Mouse (Mus musculus) spleen, postnatal 10 days (tissue): ENCODE results near the gene Gm49345.
"Not testable (repeated sequence)": the region's sequence is repeated elsewhere in the genome, so short reads cannot be mapped to it uniquely, and the experiment has no call there.

ENCODE experiments used
- DNase-seq, 2 experiments: peaks; one replicate each; pipeline ENCODE4 v3.0.0; 2021 to 2022; ENCODE audit warnings: low spot score in 2 of 2

The Gm49345 gene

GRCm38 (mm10) chr13:67637294-67638007 lies at the start of gene Gm49345, which contains the start of gene Zfp729a:
TSS of gene Gm49345 (minus strand) at chr13:67637769.
TSS of gene Zfp729a (minus strand) at chr13:67637791.
- DNase-seq = peak; percentile 54 to 85

GRCm38 (mm10) chr13:67686971-67687370 lies 49.4 kb upstream of the Gm49345 start, which contains the start of gene Zfp738:
TSS of gene Zfp738 (minus strand) at chr13:67687071.
- no peak for DNase-seq

GRCm38 (mm10) chr13:67683841-67684240 lies 46.3 kb upstream of the Gm49345 start:
- DNase-seq = not testable (repeated sequence)

- peak; percentile 57 to 82 for DNase-seq
Observed at GRCm38 (mm10) chr13:67682959-67683735, 45.6 kb upstream of the Gm49345 start.

- DNase-seq = no peak
Observed at GRCm38 (mm10) chr13:67674902-67675301, 37.3 kb upstream of the Gm49345 start.

- DNase-seq = no peak
Observed at GRCm38 (mm10) chr13:67652496-67652895, 14.9 kb upstream of the Gm49345 start.

- no peak for DNase-seq
Observed at GRCm38 (mm10) chr13:67610108-67610507, 27.5 kb downstream of the Gm49345 start.

GRCm38 (mm10) chr13:67609066-67609876 lies 28.3 kb downstream of the Gm49345 start, which contains the start of gene Zfp729b:
TSS of gene Zfp729b (minus strand) at chr13:67609707.
- peak; percentile 79 to 92 for DNase-seq

GRCm38 (mm10) chr13:67572591-67573189 lies 64.9 kb downstream of the Gm49345 start:
- no peak for DNase-seq

- DNase-seq = no peak
Observed at GRCm38 (mm10) chr13:67553730-67554129, 83.8 kb downstream of the Gm49345 start, which contains the start of gene Zfp748. TSS of gene Zfp748 (minus strand) at chr13:67553830.

GRCm38 (mm10) chr13:67552505-67553346 lies 84.8 kb downstream of the Gm49345 start:
- peak; percentile 76 to 82 for DNase-seq

GRCm38 (mm10) chr13:67545941-67546340 lies 91.6 kb downstream of the Gm49345 start:
- DNase-seq = no peak
